Mouse (Mus musculus): Measurements from ENCODE around the gene Taldo1.

DNA sequence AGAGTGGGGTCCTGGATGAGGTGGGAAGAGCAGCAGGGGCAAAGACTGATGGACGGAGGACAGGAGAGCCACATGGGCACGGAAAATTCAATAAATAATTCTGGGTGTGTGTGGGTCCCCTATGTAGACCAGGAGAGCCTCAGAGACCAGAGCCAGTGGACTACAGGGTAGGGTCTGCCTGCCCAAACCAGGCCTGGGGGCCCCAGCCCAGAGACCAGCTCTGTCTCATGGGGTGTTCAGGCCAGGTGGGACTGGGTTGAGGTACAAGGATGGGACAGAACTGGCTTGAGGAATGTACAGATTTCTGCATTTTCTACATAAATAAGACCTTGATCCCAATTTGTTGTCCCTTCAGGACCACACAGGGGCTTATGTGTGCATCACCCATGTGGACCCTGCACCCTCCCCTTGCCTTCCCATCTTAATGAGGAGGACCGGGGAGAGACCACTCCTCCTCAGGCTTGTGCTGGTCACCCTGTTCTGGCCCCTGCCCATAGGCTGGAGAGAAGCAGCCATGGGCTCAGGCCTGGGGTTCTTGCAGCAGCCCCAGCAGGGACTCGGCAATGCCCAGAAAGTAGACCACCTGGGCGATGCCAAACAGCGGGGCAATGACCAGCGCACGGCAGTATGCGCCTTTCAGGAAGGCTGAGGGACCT, 38.7 kb downstream of the Taldo1 start:
- no peak for TF ChIP-seq SRF (IDR thresholded peaks at IDR 0.05; ENCODE audit: control insufficient read depth, insufficient read length, low read depth)
- no peak for TF ChIP-seq POLR2A (IDR thresholded peaks at IDR 0.05; ENCODE audit: insufficient read length, low read depth)
- TF ChIP-seq E2F4 (IDR thresholded peaks at IDR 0.05; ENCODE audit: insufficient read depth), result no peak
- no peak for TF ChIP-seq MYOD1 (IDR thresholded peaks at IDR 0.05; ENCODE audit: control insufficient read depth in 1 of 3, insufficient read length in 2 of 3, low read depth in 2 of 3)
- no peak for TF ChIP-seq MAX (IDR thresholded peaks at IDR 0.05; ENCODE audit: low read depth)
- TF ChIP-seq USF1 (IDR thresholded peaks at IDR 0.05; ENCODE audit: low read depth), result no peak
- TF ChIP-seq TCF3 (IDR thresholded peaks at IDR 0.05; ENCODE audit: insufficient read length, low read depth), result no peak
- no peak for TF ChIP-seq REST (IDR thresholded peaks at IDR 0.05; ENCODE audit: insufficient read depth, insufficient read length)

All from myocyte (in vitro differentiated cells).